ENCODE assay signal across 21 mouse cellular contexts in the genomic region with DNA sequence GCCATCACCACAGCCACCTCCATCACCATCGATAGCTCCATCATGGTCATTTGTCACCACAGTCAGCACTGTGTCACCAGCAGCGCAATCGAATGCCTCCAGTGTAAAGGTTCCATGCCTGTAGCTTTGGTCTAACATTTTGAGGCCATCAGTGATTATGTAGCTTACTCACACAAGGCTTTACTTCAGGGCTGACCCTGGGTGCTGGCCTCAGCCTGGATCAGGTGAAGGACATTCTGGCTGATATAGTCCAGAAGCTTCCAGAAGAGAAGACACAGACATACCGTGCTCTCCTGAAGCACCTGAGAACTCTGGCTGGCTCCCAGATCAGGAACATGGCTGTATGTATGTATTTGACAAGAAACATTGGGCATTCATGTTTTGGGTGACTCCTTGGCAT. TPM values are rescaled to one million over a fixed set of nuclear protein-coding genes. Genes with fewer than 3 reads are reported as not detected.
"Had no signal": no experiment of that assay in that cellular context is flagged by ENCODE, and none has a peak within 500 bp of the region (broad histone marks: within the 10 kb centered on the region; RNA-seq: fewer than 3 reads in every experiment).

No protein-coding gene starts in this region.

- DNase-seq: heart, postnatal 10 days; heart, postnatal 14 days; heart, postnatal 36 days; heart, postnatal 4 days; kidney, adult 11 months; kidney, adult 18-20 months; kidney, adult 2 months; kidney, adult 8-10 months; kidney, adult 9 months; kidney, postnatal 10 days; kidney, postnatal 14 days; kidney, postnatal 25 days; kidney, postnatal 36 days; kidney, postnatal 4 days; layer of hippocampus, adult 9-11 months; layer of hippocampus, postnatal 36 days had no signal

RNA-seq across cellular contexts. Expression of a gene that starts 29.1 kb away (rescaled TPM):
- total RNA-seq: hematopoietic stem cell, adult 5-6 weeks had no signal
- polyA plus RNA-seq: inflammation-experienced regulatory T-cells, adult 6 months had no signal

RNA-seq across cellular contexts. Expression of a gene that starts 54.1 kb away (rescaled TPM):
- total RNA-seq: hematopoietic stem cell, adult 5-6 weeks had no signal
- polyA plus RNA-seq: hindbrain, embryonic 11.5 days; hindbrain, embryonic 12.5 days; inflammation-experienced regulatory T-cells, adult 6 months; large intestine, adult 2 months had no signal
